8 mouse cellular contexts compared by ENCODE assay signal in genomic region chr8:70083285-70083684, GRCm38 (mm10). TPM values are rescaled to one million over a fixed set of nuclear protein-coding genes. Genes with fewer than 3 reads are reported as not detected.
DNase-seq lines count a peak whose midpoint lies in the region; ATAC-seq and TF ChIP-seq lines count a peak whose summit lies in the region.

Gene Hapln4 (plus strand): TSS chr8:70083457.

- ATAC-seq in heart, postnatal 0 days (ENCODE audit: insufficient read depth, low read depth): 0 out of 2 replicates have a peak, but pooled peaks have one; percentile 47
- ATAC-seq in lung, embryonic 16.5 days (ENCODE audit: low read depth): 0 out of 2 replicates have a peak, but pooled peaks have one; percentile 10

- peaks cover 11% of the 10 kb centered on the region for H3K27me3 ChIP-seq in spleen, adult 2 months (ENCODE audit: control insufficient read depth, insufficient read depth, low read length)
- peaks cover 61% of the 10 kb centered on the region for H3K27me3 ChIP-seq in heart, postnatal 0 days (ENCODE audit: control insufficient read depth, insufficient read depth, low read length)
- H3K27me3 ChIP-seq in lung, embryonic 16.5 days (ENCODE audit: control insufficient read depth, insufficient read depth, low read depth, low read length): peaks cover 64% of the 10 kb centered on the region

- H3K4me2 ChIP-seq in heart, postnatal 0 days (ENCODE audit: low read depth, low read length): peak within 1 kb of the TSS; percentile 75
- peak within 1 kb of the TSS; percentile 49 for H3K4me2 ChIP-seq in lung, embryonic 16.5 days (ENCODE audit: low read depth, low read length)

- no peak for TF ChIP-seq CTCF in spleen, adult 2 months (IDR thresholded peaks at IDR 0.05; ENCODE audit: extremely low read depth, insufficient read depth, insufficient read length, insufficient replicate concordance)
- no peak for TF ChIP-seq CTCF in heart, postnatal 0 days (IDR thresholded peaks at IDR 0.05; ENCODE audit: low read depth)

- H3K4me3 ChIP-seq in spleen, adult 2 months (ENCODE audit: extremely low read depth, insufficient read depth, insufficient read length): peak within 1 kb of the TSS; percentile 12; the same call in 1 of the 2 replicates
- H3K4me3 ChIP-seq in heart, postnatal 0 days (ENCODE audit: low read depth, low read length): peak within 1 kb of the TSS; percentile 43
- peak within 1 kb of the TSS; percentile 36 for H3K4me3 ChIP-seq in lung, embryonic 16.5 days (ENCODE audit: low read length)

- DNase-seq in spleen, adult 2 months (ENCODE audit: low read depth in 1 of 2, low spot score in 2 of 2): no peak
- no peak for DNase-seq in spleen, adult 18-20 months
- DNase-seq in cerebellum, postnatal 36 days: peak; percentile 87 to 91
- peak; percentile 11 for DNase-seq in heart, postnatal 0 days (ENCODE audit: low spot score)
- DNase-seq in layer of hippocampus, adult 18-20 months (ENCODE audit: low spot score in 2 of 2): peak in 1 of 2 experiments; percentile 63
- DNase-seq in retina, postnatal 1 day: peak; percentile 78
- no peak for DNase-seq in spleen, adult 12 weeks (ENCODE audit: low spot score)

- TF ChIP-seq POLR2A in spleen, adult 2 months (IDR thresholded peaks at IDR 0.05; ENCODE audit: low read depth, low read length): no peak

- H3K36me3 ChIP-seq in spleen, adult 2 months (ENCODE audit: control insufficient read depth, insufficient read depth, low read length): no peaks in the 10 kb centered on the region
- no peaks in the 10 kb centered on the region for H3K36me3 ChIP-seq in heart, postnatal 0 days (replicated peaks; ENCODE audit: control insufficient read depth, insufficient read depth, low read length)
- H3K36me3 ChIP-seq in lung, embryonic 16.5 days (ENCODE audit: control insufficient read depth, insufficient read depth, low read length): no peaks in the 10 kb centered on the region

- H3K4me1 ChIP-seq in spleen, adult 2 months (ENCODE audit: control insufficient read depth, insufficient read depth, insufficient read length): peaks cover 5% of the 10 kb centered on the region; the same call in 1 of the 2 replicates
- H3K4me1 ChIP-seq in heart, postnatal 0 days (ENCODE audit: control insufficient read depth, insufficient read depth): peaks cover 10% of the 10 kb centered on the region; the same call in 1 of the 2 replicates
- peaks cover 13% of the 10 kb centered on the region for H3K4me1 ChIP-seq in lung, embryonic 16.5 days (replicated peaks; ENCODE audit: control insufficient read depth, insufficient read depth, low read length)

- H3K9me3 ChIP-seq in heart, postnatal 0 days (replicated peaks; ENCODE audit: control insufficient read depth, low read length): no peaks in the 10 kb centered on the region
- H3K9me3 ChIP-seq in lung, embryonic 16.5 days (ENCODE audit: control insufficient read depth, low read length): no peaks in the 10 kb centered on the region

- no peak within 1 kb of the TSS for H3K27ac ChIP-seq in spleen, adult 2 months (ENCODE audit: insufficient read depth, low read length)
- H3K27ac ChIP-seq in heart, postnatal 0 days (ENCODE audit: low read depth): no peak within 1 kb of the TSS
- no peak within 1 kb of the TSS for H3K27ac ChIP-seq in lung, embryonic 16.5 days (ENCODE audit: low read length)

- no peak for TF ChIP-seq EP300 in heart, postnatal 0 days (IDR thresholded peaks at IDR 0.05; ENCODE audit: low read depth)

- H3K9ac ChIP-seq in heart, postnatal 0 days (replicated peaks; ENCODE audit: low read depth, low read length): no peak within 1 kb of the TSS
- H3K9ac ChIP-seq in lung, embryonic 16.5 days (ENCODE audit: low read length): no peak within 1 kb of the TSS

- 3% methylated on average over 26 of the region's 26 CpGs for WGBS in spleen, adult 2 months
- 1% methylated on average over 26 of the region's 26 CpGs for WGBS in heart, postnatal 0 days
- 2% methylated on average over 26 of the region's 26 CpGs for WGBS in lung, embryonic 16.5 days

RNA-seq across cellular contexts. Expression of gene Hapln4, which starts in this region (rescaled TPM):
- polyA plus RNA-seq in spleen, adult 2 months (2012; rRNA removed): 0.28 and 0.36 TPM in 2 replicates
- total RNA-seq in heart, postnatal 0 days (2014; rRNA removed; ENCODE audit: low replicate concordance): not detected in 2 replicates
- polyA plus RNA-seq in heart, postnatal 0 days (2015; fragmentation: Nextera tagmentation; extraction: Ambion mirVana): not detected in 2 replicates
- 100 to 1,000 TPM in 1 of 2 experiments, 10 to 100 TPM in 1; 89.6 to 104 TPM for total RNA-seq in layer of hippocampus, adult 18-20 months (2021)
- 0.06 TPM in 1 of 2 replicates, not detected in the other for polyA plus RNA-seq in lung, embryonic 16.5 days (2015; fragmentation: Nextera tagmentation; extraction: Ambion mirVana)

Comparison
In these comparisons a context has a peak if more than half of its experiments do, and no peak if none do; other contexts are left out.
1. RNA of gene Hapln4 (total RNA-seq): 89.6 to 104 TPM in layer of hippocampus, adult 18-20 months; not detected in heart, postnatal 0 days; every median in the first group is over 10 times any median in the second.
2. Peak in DNase-seq, ATAC-seq, H3K4me3 ChIP-seq and H3K4me2 ChIP-seq in heart, postnatal 0 days; RNA of the gene not detected or under 1 TPM.
3. Peak in ATAC-seq, H3K4me3 ChIP-seq and H3K4me2 ChIP-seq in lung, embryonic 16.5 days; RNA of the gene not detected or under 1 TPM.
4. DNase-seq: peak in cerebellum, postnatal 36 days (2 of 2) and retina, postnatal 1 day (single experiment); none in spleen, adult 2 months (0 of 2), spleen, adult 18-20 months (0 of 2) and spleen, adult 12 weeks (single experiment).
5. Peak in every context shown above with its lines, with median percentiles within 50 percentile points of each other: H3K4me3 ChIP-seq.